Mouse (Mus musculus) embryonic facial prominence, embryonic 11.5 days (tissue): ENCODE measurements at regions not wholly inside any gene's neighbourhood (a gene's known extent, or its start where the extent isn't known, plus 50 kb on each side); places are given as distances from the start of the nearest gene placed in this dataset.

Experiments used
- ATAC-seq: fragments of 200-750 bp; cut with Nextera tagmentation; replicated peaks from 2 replicates; pipeline ENCODE4 v1.8.0; 2017; ENCODE audit warnings: low read depth; ENCODE audit not compliant: insufficient number of reproducible peaks, low FRiP score, low TSS enrichment
- DNase-seq: peaks from one replicate; pipeline ENCODE4 v3.0.0-alpha.2; 2015; ENCODE audit warnings: low spot score
- H3K27ac ChIP-seq: fragments of 300-500 bp; sonication (generic); replicated peaks from 2 replicates; pipeline ENCODE4 v1.5.1; 2014; ENCODE audit warnings: mild to moderate bottlenecking, low read depth, low read length, control low read depth
- H3K27me3 ChIP-seq: fragments of 300-500 bp; sonication (generic); 2 replicates; pipeline ENCODE4 v1.6.1; 2014; ENCODE audit warnings: mild to moderate bottlenecking, low read length, moderate library complexity, mixed read lengths; ENCODE audit not compliant: control insufficient read depth, insufficient read depth
- H3K36me3 ChIP-seq: fragments of 300-500 bp; sonication (generic); replicated peaks from 2 replicates; pipeline ENCODE4 v1.6.1; 2014; ENCODE audit warnings: low read depth, mild to moderate bottlenecking, low read length, moderate library complexity, mixed read lengths; ENCODE audit not compliant: control insufficient read depth, insufficient read depth
- H3K4me1 ChIP-seq: fragments of 300-500 bp; sonication (generic); 2 replicates; pipeline ENCODE4 v1.6.1; 2014; ENCODE audit warnings: low read length, mixed read lengths; ENCODE audit not compliant: control insufficient read depth, insufficient read depth
- H3K4me2 ChIP-seq: fragments of 300-500 bp; sonication (generic); 2 replicates; pipeline ENCODE4 v1.6.1; 2014; ENCODE audit warnings: low read depth, mild to moderate bottlenecking, control low read depth, low read length, moderate library complexity
- H3K4me3 ChIP-seq: fragments of 300-500 bp; sonication (generic); 2 replicates; pipeline ENCODE4 v1.5.1; 2014; ENCODE audit warnings: low read depth, low read length, control low read depth
- H3K9ac ChIP-seq: fragments of 300-500 bp; sonication (generic); replicated peaks from 2 replicates; pipeline ENCODE4 v1.6.1; 2014; ENCODE audit warnings: mild to moderate bottlenecking, control low read depth, low read length
- H3K9me3 ChIP-seq: fragments of 300-500 bp; sonication (generic); replicated peaks from 2 replicates; pipeline ENCODE4 v1.6.1; 2016; ENCODE audit warnings: mild to moderate bottlenecking, low read length, inconsistent platforms, mixed read lengths; ENCODE audit not compliant: control insufficient read depth
- WGBS: fragments of 180-500 bp; shearing (Covaris S2); extraction: QIAGEN DNeasy Blood & Tissue Kit; methylation state at CpG from one replicate; pipeline ENCODE4 v1.1.7; 2014; 5-methylcytosine and 5-hydroxymethylcytosine counted together

DNA sequence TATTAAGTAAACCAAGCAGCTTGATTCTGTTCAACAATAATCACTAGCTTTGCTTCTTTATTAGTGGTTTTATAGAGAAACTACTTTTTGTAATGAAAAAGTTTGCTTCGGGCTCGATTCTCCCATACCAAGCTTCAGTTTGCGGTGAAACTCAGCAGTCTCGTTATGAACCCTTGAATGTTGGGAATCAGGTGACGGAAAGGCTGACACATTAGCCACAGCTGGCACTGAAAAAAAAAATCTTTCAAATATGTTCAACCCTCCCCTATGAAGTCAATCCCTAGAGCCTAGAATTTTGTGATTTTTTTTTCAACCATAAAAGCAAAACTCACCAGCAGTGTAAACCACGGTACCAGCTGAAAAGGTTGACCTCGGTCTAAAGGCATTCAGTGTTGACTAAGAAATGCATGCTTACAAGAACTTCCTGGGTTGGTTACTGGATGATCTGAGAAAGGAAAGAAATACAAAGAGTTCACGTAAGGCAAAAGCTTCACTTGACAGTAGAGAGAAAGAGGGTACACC, 223.4 kb downstream of the Sox4 start:
- WGBS, result 82% methylated on average over 8 of the region's 8 CpGs
- no peak for ATAC-seq
- H3K4me1 ChIP-seq, result no peaks in the 10 kb centered on the region
- H3K27ac ChIP-seq, result no peak overlapping the region
- no peaks in the 10 kb centered on the region for H3K9me3 ChIP-seq
- no peaks in the 10 kb centered on the region for H3K36me3 ChIP-seq
- no peak for DNase-seq
- no peaks in the 10 kb centered on the region for H3K27me3 ChIP-seq
- H3K9ac ChIP-seq, result no peak overlapping the region
- no peak overlapping the region for H3K4me3 ChIP-seq
- no peak overlapping the region for H3K4me2 ChIP-seq

- no peak for DNase-seq
- Histone ChIP-seq H3K4me3 (no peak overlapping the region), H3K27me3 (no peaks in the 10 kb centered on the region), H3K9me3 (no peaks in the 10 kb centered on the region), H3K4me1 (no peaks in the 10 kb centered on the region), H3K27ac (no peak overlapping the region), H3K4me2 (no peak overlapping the region), H3K36me3 (no peaks in the 10 kb centered on the region), H3K9ac (no peak overlapping the region)
- no peak for ATAC-seq
- 89% methylated on average over 5 of the region's 5 CpGs for WGBS
These were observed 224.7 kb downstream of the Sox4 start for GRCm38 (mm10) chr13:28728768-28729167.

GRCm38 (mm10) chr13:28724300-28724699, 229.2 kb downstream of the Sox4 start:
- Histone ChIP-seq H3K4me2 (no peak overlapping the region), H3K27me3 (no peaks in the 10 kb centered on the region), H3K9ac (no peak overlapping the region), H3K4me3 (no peak overlapping the region), H3K36me3 (no peaks in the 10 kb centered on the region), H3K4me1 (0 out of 2 replicates have a peak, but pooled peaks cover 2% of the 10 kb centered on the region), H3K27ac (no peak overlapping the region), H3K9me3 (no peaks in the 10 kb centered on the region)
- 77% methylated on average over 3 of the region's 3 CpGs for WGBS
- no peak for DNase-seq
- ATAC-seq, result no peak

DNA sequence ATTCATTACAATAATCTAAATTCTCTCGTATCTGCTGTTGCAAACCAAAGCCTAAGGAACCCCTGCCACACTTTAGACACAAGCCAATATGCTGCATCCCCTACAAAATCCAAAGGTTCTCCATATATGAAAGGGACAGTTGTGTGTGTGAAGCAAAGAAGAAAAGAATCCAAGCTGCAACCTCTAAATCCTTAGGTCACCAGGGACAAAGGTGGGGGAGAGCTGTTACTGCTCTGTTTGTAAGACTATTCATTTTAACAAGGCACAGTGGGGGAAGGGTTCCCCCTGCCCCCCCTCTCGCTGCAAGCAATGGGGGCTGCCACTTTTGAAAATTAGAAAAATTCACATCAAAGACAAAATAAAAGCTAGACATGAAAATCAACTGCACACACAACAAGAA, 231.4 kb downstream of the Sox4 start:
- H3K27ac ChIP-seq, result no peak overlapping the region
- H3K27me3 ChIP-seq, result no peaks in the 10 kb centered on the region
- no peaks in the 10 kb centered on the region for H3K9me3 ChIP-seq
- H3K36me3 ChIP-seq, result no peaks in the 10 kb centered on the region
- H3K4me3 ChIP-seq, result no peak overlapping the region
- H3K4me2 ChIP-seq, result no peak overlapping the region
- no peak overlapping the region for H3K9ac ChIP-seq
- WGBS, result 67% methylated on average over 2 of the region's 2 CpGs
- peaks cover 8% of the 10 kb centered on the region; the same call in 1 of the 2 replicates for H3K4me1 ChIP-seq
- ATAC-seq (no peak), DNase-seq (no peak)

GRCm38 (mm10) chr13:28721548-28721981, 231.9 kb downstream of the Sox4 start:
- no peaks in the 10 kb centered on the region for H3K9me3 ChIP-seq
- no peak overlapping the region for H3K4me3 ChIP-seq
- DNase-seq (no peak), ATAC-seq (no peak)
- no peak overlapping the region for H3K27ac ChIP-seq
- H3K36me3 ChIP-seq, result no peaks in the 10 kb centered on the region
- no peak overlapping the region for H3K9ac ChIP-seq
- 77% methylated on average over 11 of the region's 11 CpGs for WGBS
- peaks cover 8% of the 10 kb centered on the region; the same call in 1 of the 2 replicates for H3K4me1 ChIP-seq
- H3K4me2 ChIP-seq, result no peak overlapping the region
- H3K27me3 ChIP-seq, result no peaks in the 10 kb centered on the region

DNA sequence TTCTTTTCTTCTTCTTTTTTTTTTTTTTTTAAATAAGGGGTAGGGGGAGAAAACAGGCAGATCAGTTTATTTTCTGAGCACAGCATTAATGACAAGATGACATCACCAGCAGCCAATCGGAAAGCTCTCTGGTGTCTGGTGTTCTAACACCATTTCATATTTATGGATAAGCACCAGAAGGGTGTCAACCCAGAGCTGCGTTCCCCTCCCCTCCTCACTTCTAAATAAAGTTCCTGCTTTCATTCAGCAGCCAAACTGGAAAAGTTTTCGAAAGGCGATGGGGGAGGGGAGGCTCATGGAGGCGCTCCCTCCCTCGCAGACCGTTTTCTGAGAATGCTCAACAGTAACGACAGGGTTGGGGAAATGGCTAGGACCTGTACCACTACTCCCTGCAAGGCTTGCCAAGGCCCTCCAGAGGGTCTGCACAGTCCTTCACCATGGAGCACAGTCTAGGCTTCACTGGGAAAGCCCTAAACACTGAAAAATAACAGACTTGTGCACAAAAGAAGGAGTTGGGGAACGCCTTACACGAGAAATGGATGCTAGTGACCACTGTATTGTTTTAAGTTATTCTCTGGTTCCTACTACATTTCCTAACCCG, 232.8 kb downstream of the Sox4 start:
- Histone ChIP-seq H3K27me3 (no peaks in the 10 kb centered on the region), H3K27ac (no peak overlapping the region), H3K36me3 (no peaks in the 10 kb centered on the region), H3K9ac (no peak overlapping the region), H3K9me3 (no peaks in the 10 kb centered on the region), H3K4me2 (no peak overlapping the region), H3K4me1 (peaks cover 8% of the 10 kb centered on the region; the same call in 1 of the 2 replicates), H3K4me3 (no peak overlapping the region)
- no peak; the same call in 1 of the 2 replicates for ATAC-seq
- WGBS, result 41% methylated on average over 11 of the region's 11 CpGs
- DNase-seq, result peak; percentile 39

GRCm38 (mm10) chr13:28720169-28720568, 233.3 kb downstream of the Sox4 start:
- Histone ChIP-seq H3K9ac (no peak overlapping the region), H3K27ac (no peak overlapping the region), H3K4me1 (peaks cover 8% of the 10 kb centered on the region; the same call in 1 of the 2 replicates)

DNA sequence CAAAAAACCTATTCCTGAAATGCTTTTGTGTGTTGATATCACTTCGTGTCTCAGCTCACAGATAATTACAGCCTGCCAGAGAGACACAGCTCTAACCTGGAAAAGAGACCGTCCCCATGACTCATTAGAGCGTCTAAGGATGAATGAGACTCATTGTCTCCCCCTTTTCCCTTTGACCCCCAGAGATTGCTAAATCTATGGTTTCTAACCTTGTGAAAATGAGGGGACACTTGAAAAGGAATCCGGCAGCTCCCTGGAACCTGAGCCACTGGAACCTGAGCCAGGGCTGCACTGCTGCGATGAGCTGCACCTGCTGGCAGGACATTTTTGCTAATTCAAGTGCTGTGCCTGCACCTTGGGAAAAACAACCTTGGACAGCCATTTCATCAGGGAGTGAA, 234.6 kb downstream of the Sox4 start:
- H3K4me1 ChIP-seq, result peaks cover 8% of the 10 kb centered on the region; the same call in 1 of the 2 replicates
- no peak overlapping the region for H3K4me3 ChIP-seq

More at GRCm38 (mm10) chr13:28720169-28720568, 233.3 kb downstream of the Sox4 start:
- Histone ChIP-seq H3K4me2 (no peak overlapping the region), H3K4me3 (no peak overlapping the region), H3K9me3 (no peaks in the 10 kb centered on the region), H3K27me3 (no peaks in the 10 kb centered on the region), H3K36me3 (no peaks in the 10 kb centered on the region)
- DNase-seq (no peak), ATAC-seq (no peak)
- WGBS, result 68% methylated on average over 11 of the region's 11 CpGs

More for the DNA sequence above, 234.6 kb downstream of the Sox4 start:
- Histone ChIP-seq H3K9ac (no peak overlapping the region), H3K9me3 (no peaks in the 10 kb centered on the region), H3K27ac (peak overlapping the region; percentile 38; the same call in 1 of the 2 replicates), H3K4me2 (no peak overlapping the region), H3K36me3 (no peaks in the 10 kb centered on the region), H3K27me3 (no peaks in the 10 kb centered on the region)
- WGBS, result 22% methylated on average over 5 of the region's 5 CpGs
- ATAC-seq, result peak; percentile 26; the same call in 1 of the 2 replicates
- DNase-seq, result peak; percentile 48
